Mouse (Mus musculus) T-cell, adult 66 days (primary cell): ENCODE results near the gene Ube2g1. TPM values are rescaled to one million over a fixed set of nuclear protein-coding genes. Genes with fewer than 3 reads are reported as not detected.

Source experiments
- total RNA-seq, 2 experiments: library from RNA; stranded (reverse); gene quantifications; 3 replicates in 1 of 2; 4 replicates in 1 of 2; pipeline ENCODE4 v1.2.4; 2023

Ube2g1 gene
- total RNA-seq: 10 to 100 TPM; 34.0 to 40.5 TPM

DNA sequence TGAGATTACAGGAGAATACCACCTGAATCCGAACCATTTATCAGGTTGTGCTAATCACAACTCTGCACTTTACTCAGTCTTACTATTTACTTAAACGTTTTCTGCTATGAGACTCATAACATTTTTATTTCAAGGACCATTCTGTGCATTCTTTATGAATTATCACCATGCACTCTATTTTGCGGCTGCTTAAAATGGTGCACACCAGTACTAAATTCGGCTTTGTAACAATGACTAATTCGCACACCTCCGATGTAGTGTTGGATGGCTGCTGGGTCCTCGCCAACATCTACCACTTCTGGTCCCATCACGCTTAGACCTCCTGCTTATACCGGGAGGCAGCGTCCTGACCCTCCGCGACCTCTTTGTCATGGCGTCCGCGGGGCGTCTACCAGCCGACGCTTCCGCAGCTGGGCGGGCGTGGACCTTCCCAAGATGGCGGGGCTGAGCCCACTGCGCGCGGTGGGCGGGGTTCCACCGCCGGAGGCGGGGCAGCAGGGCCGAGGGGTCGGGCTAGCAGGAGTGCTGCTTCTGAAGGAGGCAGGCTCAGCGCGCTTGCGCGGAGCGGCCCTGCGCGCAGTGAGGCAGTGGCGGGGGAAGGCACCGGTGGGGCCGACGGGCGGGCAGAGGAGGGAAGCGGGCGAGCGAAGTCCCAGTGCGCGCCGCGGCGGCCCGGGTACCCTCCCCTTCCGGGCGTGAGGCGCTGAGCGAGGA lies at the start of gene Ube2g1:
Gene Ube2g1, plus strand, starts transcription at position 590 of the 714 bp plus-strand sequence.

DNA sequence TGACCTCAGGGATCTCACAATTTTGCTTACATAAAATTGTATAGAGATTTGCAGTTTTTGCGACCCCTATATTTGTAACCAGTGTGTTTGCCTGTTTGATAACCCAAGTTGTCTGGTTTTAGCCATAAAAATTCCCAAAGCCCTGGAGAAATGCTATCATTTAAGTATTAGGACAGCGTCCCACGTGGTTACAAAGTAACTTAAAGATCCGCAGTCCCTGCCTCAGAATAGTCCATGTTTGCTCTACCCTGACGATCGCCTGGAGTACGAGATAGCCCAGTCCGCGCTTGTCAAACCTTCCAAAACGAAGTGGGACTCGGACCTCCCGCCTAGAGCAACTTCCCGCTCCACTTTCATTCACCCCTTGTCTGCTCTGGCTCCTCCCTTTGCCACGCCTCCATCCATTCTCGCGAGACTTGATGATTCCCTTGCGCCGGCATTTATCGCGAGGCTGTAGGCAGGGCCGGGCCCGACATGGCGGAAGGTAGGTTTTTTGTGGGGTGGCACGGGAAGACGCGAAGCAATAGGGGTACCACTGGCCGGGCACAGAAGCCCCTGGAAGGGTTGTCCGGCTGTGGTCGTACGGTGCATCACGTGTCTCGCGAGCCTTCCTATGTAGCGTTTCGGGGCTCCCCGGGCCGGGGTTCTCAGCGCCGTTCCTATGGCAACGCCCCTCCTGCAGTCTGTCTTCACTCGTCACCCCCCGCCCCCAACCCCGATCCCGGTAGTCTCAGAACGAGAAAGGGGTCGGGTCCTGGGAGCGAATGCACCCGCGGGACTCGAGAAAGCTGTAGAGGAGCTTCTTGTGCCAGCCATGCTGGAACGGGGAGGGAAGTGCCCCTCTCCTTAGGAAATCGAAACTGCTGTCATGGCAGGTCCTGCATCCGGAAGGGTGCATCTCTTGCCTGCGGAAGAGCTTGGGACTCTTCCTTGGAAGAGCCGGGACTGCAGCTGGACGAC lies 82.7 kb downstream of the Ube2g1 start, which contains the start of gene Ankfy1:
Gene Ankfy1, plus strand, starts transcription at position 456 of the 960 bp plus-strand sequence.

Other genes starting within 250 kb of the Ube2g1 start
- gene Tekt1, start 244.8 kb upstream of the Ube2g1 start, total RNA-seq: not detected
- gene Smtnl2, start 195.6 kb upstream of the Ube2g1 start, total RNA-seq: not detected
- not detected for gene Ggt6, start 171.8 kb upstream of the Ube2g1 start, total RNA-seq
- gene Mybbp1a, start 165.9 kb upstream of the Ube2g1 start, total RNA-seq: 100 to 1,000 TPM; 176 to 178 TPM
- gene Spns2, start 117.4 kb upstream of the Ube2g1 start, total RNA-seq: 1 to 10 TPM; 1.7 to 2.7 TPM
- 1 to 10 TPM in 1 of 2 experiments, under 1 TPM in 1; 0.86 to 1.6 TPM for gene Spns3, start 56.8 kb upstream of the Ube2g1 start, total RNA-seq
- gene Ankfy1, start 82.7 kb downstream of the Ube2g1 start, total RNA-seq: 10 to 100 TPM; 69.0 to 73.6 TPM
- 1 to 10 TPM; 5.6 to 8.5 TPM for gene Cyb5d2, start 188.9 kb downstream of the Ube2g1 start, total RNA-seq
- 10 to 100 TPM; 83.9 to 99.4 TPM for gene Zzef1, start 188.9 kb downstream of the Ube2g1 start, total RNA-seq